Mouse (Mus musculus) kidney, postnatal 0 days (tissue): ENCODE measurements around the gene Timm10b. TPM values are rescaled to one million over a fixed set of nuclear protein-coding genes. Genes with fewer than 3 reads are reported as not detected.

ENCODE experiments used
- ATAC-seq: fragments of 200-750 bp; cut with Nextera tagmentation; replicated peaks from 2 replicates; pipeline ENCODE4 v1.8.0; 2017; ENCODE audit warnings: low read depth, moderate number of reproducible peaks, moderate TSS enrichment, moderate library complexity; ENCODE audit not compliant: low FRiP score
- DNase-seq: peaks from one replicate; pipeline ENCODE4 v3.0.0-alpha.2; 2016; ENCODE audit warnings: low spot score
- H3K27ac ChIP-seq: fragments of 300-500 bp; sonication (generic); 2 replicates; pipeline ENCODE4 v1.5.1; 2014; ENCODE audit warnings: mild to moderate bottlenecking
- H3K27me3 ChIP-seq: fragments of 300-500 bp; sonication (generic); 2 replicates; pipeline ENCODE4 v1.6.1; 2014; ENCODE audit warnings: low read length, mixed read lengths; ENCODE audit not compliant: insufficient read depth
- H3K36me3 ChIP-seq: fragments of 300-500 bp; sonication (generic); 2 replicates; pipeline ENCODE4 v1.6.1; 2014; ENCODE audit warnings: low read length, mixed read lengths; ENCODE audit not compliant: insufficient read depth
- H3K4me1 ChIP-seq: fragments of 300-500 bp; sonication (generic); replicated peaks from 2 replicates; pipeline ENCODE4 v1.6.1; 2014; ENCODE audit warnings: antibody characterized with exemption, low read length, mixed read lengths; ENCODE audit not compliant: insufficient read depth
- H3K4me2 ChIP-seq: fragments of 300-500 bp; sonication (generic); 2 replicates; pipeline ENCODE4 v1.6.1; 2014; ENCODE audit warnings: mild to moderate bottlenecking, low read length, moderate library complexity, mixed read lengths
- H3K4me3 ChIP-seq: fragments of 300-500 bp; sonication (generic); replicated peaks from 2 replicates; pipeline ENCODE4 v1.5.1; 2014; ENCODE audit warnings: low read depth, low read length
- H3K9ac ChIP-seq: fragments of 300-500 bp; sonication (generic); 2 replicates; pipeline ENCODE4 v1.6.1; 2014; ENCODE audit warnings: low read depth, low read length
- H3K9me3 ChIP-seq: fragments of 300-500 bp; sonication (generic); replicated peaks from 2 replicates; pipeline ENCODE4 v1.6.1; 2016; ENCODE audit warnings: low read length, inconsistent platforms, mixed read lengths
- CTCF ChIP-seq: IDR thresholded peaks from 2 replicates; pipeline ENCODE4 v1.5.1; 2016; ENCODE audit warnings: antibody characterized with exemption, low read depth, mild to moderate bottlenecking, moderate library complexity
- WGBS: fragments of 180-500 bp; shearing (Covaris S2); extraction: QIAGEN DNeasy Blood & Tissue Kit; methylation state at CpG from one replicate; pipeline ENCODE4 v1.1.7; 2014; 5-methylcytosine and 5-hydroxymethylcytosine counted together
- polyA plus RNA-seq: library from polyadenylated mRNA; unstranded; fragments of >200 nt; fragmentation: Nextera tagmentation; extraction: Ambion mirVana; gene quantifications from 2 replicates; pipeline ENCODE4 v1.2.1, GENCODE M21; 2015

Gene Timm10b
- polyA plus RNA-seq, 1 experiment from 2014 or later: 230 TPM

DNA sequence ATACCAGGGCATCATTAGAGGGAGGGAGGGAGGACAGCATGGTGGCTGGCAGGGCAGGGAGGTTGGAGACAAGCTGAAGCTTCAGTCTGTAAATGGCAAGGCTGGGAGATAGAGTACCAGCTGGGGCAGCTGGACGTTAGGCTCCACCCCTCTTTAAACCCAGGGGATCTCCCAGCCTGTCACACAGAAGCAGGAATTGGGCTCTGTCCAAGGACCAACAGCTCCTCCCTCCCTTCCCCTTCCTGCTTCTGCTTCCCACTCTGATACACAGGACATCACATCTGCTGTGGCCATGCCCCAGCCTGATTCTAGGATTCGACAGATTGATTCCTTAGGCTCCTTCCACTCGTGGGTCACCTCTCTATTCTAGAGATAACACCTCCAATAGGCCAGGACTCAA, 11.2 kb upstream of the Timm10b start:
- 24% methylated on average over 3 of the region's 3 CpGs for WGBS
- H3K9me3 ChIP-seq: no peaks in the 10 kb centered on the region

DNA sequence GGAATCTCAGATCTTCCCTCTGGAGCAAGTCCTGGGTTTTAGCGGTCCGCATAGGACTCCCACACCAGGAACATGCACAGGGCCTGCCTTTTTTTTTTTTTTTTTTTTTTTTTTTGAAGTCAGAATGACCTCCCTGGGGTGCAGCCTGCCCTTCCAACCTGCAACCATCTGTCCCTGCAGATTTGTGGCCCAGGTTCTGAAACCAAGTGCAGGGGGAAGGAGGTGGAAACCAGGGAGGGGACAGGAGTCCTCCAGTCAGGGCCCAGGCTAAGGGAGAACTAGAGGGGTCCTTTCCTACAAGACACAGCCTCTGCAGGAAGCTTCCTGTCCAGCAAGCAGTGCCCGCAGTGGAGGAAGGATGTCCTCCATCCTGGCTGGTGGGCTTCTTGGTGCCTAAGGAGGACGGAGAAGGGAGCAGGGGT, 7.3 kb upstream of the Timm10b start:
- no peaks in the 10 kb centered on the region for H3K27me3 ChIP-seq
- no peak for TF ChIP-seq CTCF
- 0 out of 2 replicates have a peak overlapping the region, but pooled peaks have one; percentile 25 for H3K27ac ChIP-seq
- H3K4me3 ChIP-seq: peak overlapping the region; percentile 92
- DNase-seq (no peak), ATAC-seq (no peak)
- H3K4me2 ChIP-seq: peak overlapping the region; percentile 83
- H3K9me3 ChIP-seq: no peaks in the 10 kb centered on the region
- WGBS: 9% methylated on average over 4 of the region's 4 CpGs
- peaks cover 15% of the 10 kb centered on the region; the same call in 1 of the 2 replicates for H3K36me3 ChIP-seq
- peak overlapping the region; percentile 86 for H3K9ac ChIP-seq
- H3K4me1 ChIP-seq: peaks cover 10% of the 10 kb centered on the region

More for the DNA sequence above, 11.2 kb upstream of the Timm10b start:
- ATAC-seq: no peak
- no peak overlapping the region for H3K4me2 ChIP-seq
- H3K4me3 ChIP-seq: no peak overlapping the region
- no peak for TF ChIP-seq CTCF
- DNase-seq: peak; percentile 81
- H3K27ac ChIP-seq: no peak overlapping the region
- H3K36me3 ChIP-seq: peaks cover 11% of the 10 kb centered on the region; the same call in 1 of the 2 replicates
- H3K9ac ChIP-seq: no peak overlapping the region
- peaks cover 10% of the 10 kb centered on the region for H3K4me1 ChIP-seq
- no peaks in the 10 kb centered on the region for H3K27me3 ChIP-seq

DNA sequence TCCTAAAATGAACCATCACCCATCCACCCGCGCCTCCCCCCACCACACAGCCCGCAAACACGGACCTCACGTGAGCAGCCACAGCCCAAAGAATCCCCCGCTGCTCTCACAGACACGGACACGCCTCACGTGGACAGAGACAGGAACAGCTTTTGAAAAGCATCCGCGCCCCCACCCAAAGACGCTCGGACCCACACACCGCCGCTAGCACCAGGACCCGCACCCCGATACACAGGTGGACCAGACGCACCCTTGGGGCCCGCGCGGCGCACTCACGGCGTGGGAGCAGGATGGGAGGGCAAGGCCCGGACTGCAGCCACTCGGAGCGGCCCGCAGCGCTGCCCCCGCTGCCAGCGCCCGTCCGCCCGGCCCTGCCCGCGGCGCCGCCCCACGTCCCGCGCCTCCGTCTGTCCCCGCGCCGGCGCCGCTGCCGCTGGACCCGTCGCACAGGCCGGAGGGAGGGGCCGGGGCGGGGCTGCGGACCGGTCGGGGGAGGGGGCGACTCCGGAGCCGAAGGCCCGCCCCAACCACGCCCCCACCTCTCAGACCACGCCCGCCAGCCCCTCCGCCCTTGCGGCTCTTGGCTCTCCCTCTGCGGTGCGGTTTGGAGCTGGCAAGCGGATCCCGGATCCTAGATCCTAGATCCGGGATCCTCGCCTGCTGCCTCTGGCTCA, 6.6 kb upstream of the Timm10b start, which contains the start of gene Trim3:
Gene Trim3 (minus strand): TSS at position 445 of the 674 bp plus-strand sequence.
- peak within 1 kb of the TSS; percentile 86 for H3K9ac ChIP-seq
- WGBS: under 1% methylated on average over 65 of the region's 71 CpGs
- H3K36me3 ChIP-seq: peaks cover 20% of the 10 kb centered on the region; the same call in 1 of the 2 replicates
- peak within 1 kb of the TSS; percentile 72 for H3K27ac ChIP-seq
- peaks cover 10% of the 10 kb centered on the region for H3K4me1 ChIP-seq
- no peaks in the 10 kb centered on the region for H3K27me3 ChIP-seq
- DNase-seq (peak; percentile 91), ATAC-seq (peak; percentile 91)
- H3K4me2 ChIP-seq: peak within 1 kb of the TSS; percentile 83
- H3K4me3 ChIP-seq: peak within 1 kb of the TSS; percentile 92
- no peaks in the 10 kb centered on the region for H3K9me3 ChIP-seq
- TF ChIP-seq CTCF: no peak

DNA sequence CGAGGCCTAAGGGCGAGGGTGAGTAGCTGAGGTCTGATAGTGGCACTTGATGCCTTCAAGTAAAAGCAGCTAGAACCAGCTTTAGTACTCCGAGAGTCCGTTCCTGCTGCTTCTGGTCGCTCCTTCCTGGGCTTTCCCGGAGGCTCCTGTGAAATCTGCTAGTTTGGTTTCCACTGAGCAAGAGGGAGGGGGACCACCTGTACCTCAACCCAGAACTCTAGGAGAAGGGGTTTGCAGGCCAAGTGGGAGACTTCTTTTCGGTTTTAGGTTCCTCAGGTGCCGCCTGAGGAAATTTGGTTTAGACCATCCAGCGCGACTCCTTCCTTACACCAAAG, 6.1 kb upstream of the Timm10b start:
- H3K4me3 ChIP-seq: peak overlapping the region; percentile 92
- H3K9ac ChIP-seq: peak overlapping the region; percentile 86
- no peaks in the 10 kb centered on the region for H3K9me3 ChIP-seq
- no peak for DNase-seq
- no peak for TF ChIP-seq CTCF
- H3K4me2 ChIP-seq: peak overlapping the region; percentile 83
- 2% methylated on average over 10 of the region's 10 CpGs for WGBS
- no peaks in the 10 kb centered on the region for H3K27me3 ChIP-seq
- H3K36me3 ChIP-seq: peaks cover 20% of the 10 kb centered on the region; the same call in 1 of the 2 replicates
- ATAC-seq: no peak
- H3K4me1 ChIP-seq: peaks cover 6% of the 10 kb centered on the region; the same call in 1 of the 2 replicates
- 0 out of 2 replicates have a peak overlapping the region, but pooled peaks have one; percentile 72 for H3K27ac ChIP-seq

DNA sequence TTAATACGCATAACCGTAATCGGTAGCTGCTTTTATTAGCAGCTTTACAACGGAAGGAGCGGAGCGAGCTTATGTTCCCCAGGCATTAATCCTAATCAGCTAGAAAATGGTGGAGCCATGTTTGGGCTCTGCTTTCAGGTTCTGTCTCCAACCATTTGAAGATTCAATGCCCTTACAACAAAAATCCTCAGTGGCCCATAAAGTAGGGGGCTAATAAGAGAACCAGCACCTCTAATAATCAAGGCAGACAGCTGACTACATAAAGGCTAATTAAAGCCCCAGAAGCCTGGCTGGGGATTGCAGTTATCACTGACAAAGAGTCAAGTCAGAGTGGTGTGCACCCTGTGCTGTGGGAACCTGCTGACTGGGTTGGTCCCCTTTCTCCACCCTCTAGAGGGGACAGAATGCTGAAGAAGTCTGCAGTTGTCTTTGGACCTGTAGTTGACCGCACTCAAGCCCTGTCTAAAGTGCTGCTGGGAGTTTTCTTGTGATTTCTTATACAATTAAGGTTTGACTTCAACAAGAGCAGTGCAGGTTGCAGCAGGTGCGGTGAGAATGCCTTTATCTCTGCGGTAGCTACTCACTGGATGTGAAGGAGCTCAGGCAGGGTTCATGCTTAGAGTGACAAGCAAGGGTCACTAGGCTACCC, 5.5 kb upstream of the Timm10b start:
- Histone ChIP-seq H3K4me2 (peak overlapping the region; percentile 83), H3K27me3 (no peaks in the 10 kb centered on the region), H3K27ac (no peak overlapping the region), H3K4me3 (no peak overlapping the region), H3K9ac (no peak overlapping the region), H3K9me3 (no peaks in the 10 kb centered on the region), H3K36me3 (peaks cover 20% of the 10 kb centered on the region; the same call in 1 of the 2 replicates), H3K4me1 (peaks cover 10% of the 10 kb centered on the region)
- 57% methylated on average over 9 of the region's 9 CpGs for WGBS
- no peak for DNase-seq
- no peak for TF ChIP-seq CTCF
- ATAC-seq: no peak

DNA sequence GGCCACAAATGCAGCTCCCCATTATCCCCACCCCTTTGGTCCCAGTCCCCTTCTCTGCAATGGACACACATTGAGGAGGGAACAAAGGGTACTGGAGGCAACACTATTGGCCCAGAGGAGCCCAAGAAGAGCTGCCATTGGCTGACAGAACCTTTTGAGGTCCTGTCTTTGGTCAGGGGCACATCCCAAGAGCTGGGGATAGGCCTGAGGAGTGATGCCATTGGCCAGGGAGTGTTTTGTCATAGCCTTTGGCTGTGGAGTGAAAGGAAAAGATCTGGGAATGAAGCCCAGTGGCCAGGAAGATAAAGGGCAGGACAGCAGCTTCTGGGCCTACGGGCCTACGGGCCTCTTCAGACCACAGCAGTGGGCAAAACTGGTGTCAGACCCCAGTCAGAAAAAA, 4.1 kb upstream of the Timm10b start:
- TF ChIP-seq CTCF: no peak
- Histone ChIP-seq H3K36me3 (peaks cover 20% of the 10 kb centered on the region; the same call in 1 of the 2 replicates), H3K4me1 (peaks cover 12% of the 10 kb centered on the region), H3K27ac (no peak overlapping the region), H3K4me2 (no peak overlapping the region), H3K4me3 (no peak overlapping the region), H3K9me3 (no peaks in the 10 kb centered on the region), H3K9ac (no peak overlapping the region), H3K27me3 (no peaks in the 10 kb centered on the region)
- DNase-seq (no peak), ATAC-seq (no peak)
- WGBS: 100% methylated on average over 2 of the region's 2 CpGs
